Mouse (Mus musculus) heart, postnatal 36 days (tissue): ENCODE data around the gene Ccdc40. TPM values are rescaled to one million over a fixed set of nuclear protein-coding genes. Genes with fewer than 3 reads are reported as not detected.

Experiments used
- DNase-seq, 2 experiments: peaks; one replicate each; pipeline ENCODE4 v3.0.0; 2021 to 2022
- intact Hi-C: fragments of 180-260 bp; cut with DNase I; formaldehyde crosslinking; loops from one replicate; pipeline ENCODE4 v1.15.1; 2025
- total RNA-seq, 2 experiments: library from RNA; stranded (reverse); gene quantifications; 2 replicates each; pipeline ENCODE4 v1.2.3; 2021

Ccdc40 gene
- under 1 TPM in 1 of 2 experiments, not detected in 1; 0.38 TPM for total RNA-seq

DNA sequence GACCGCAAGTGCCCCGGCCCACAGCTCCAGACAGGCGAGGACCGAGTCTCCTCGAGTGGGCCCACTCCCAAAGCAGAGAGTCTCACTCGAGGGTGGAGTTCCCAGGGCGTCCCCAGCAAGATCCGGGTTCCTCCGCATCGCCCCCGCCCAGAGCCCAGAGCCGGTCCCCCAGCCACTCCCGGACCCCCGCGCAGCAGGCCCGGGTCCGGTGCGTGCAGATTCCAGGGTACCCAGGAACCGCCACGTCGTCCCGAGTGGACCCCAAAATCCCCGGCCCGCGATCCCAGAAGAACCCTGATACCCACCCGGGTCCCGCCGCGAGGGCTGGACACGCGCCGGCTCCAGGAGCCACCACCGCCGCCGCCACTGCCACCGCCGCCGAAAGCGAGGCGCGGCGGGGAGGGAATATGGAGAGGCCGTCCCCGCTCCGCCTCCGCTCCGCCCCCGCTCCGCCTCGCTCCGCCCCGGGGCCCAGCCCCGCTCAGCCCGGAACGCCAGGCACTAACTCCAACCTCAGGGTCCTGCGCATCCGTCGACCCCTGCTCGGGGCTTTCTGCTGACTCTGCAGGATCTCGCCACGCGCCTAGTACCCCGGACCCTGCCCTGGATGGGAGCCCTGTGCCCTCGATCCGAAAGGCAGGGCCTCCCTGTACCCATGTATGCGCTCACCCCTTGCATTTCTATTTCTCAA, at the start of gene Ccdc40, which contains the start of gene Tbc1d16:
Ccdc40 (plus strand) TSS at position 482 of the 691 bp plus-strand sequence.
Tbc1d16 (minus strand) TSS at position 409 of the 691 bp plus-strand sequence.
- peak; percentile 81 to 84 for DNase-seq
- intact Hi-C loops, result loop anchor here (2.0 kb wide), 1 partner anchor 21 kb away; no protein-coding TSS in a partner anchor

DNA sequence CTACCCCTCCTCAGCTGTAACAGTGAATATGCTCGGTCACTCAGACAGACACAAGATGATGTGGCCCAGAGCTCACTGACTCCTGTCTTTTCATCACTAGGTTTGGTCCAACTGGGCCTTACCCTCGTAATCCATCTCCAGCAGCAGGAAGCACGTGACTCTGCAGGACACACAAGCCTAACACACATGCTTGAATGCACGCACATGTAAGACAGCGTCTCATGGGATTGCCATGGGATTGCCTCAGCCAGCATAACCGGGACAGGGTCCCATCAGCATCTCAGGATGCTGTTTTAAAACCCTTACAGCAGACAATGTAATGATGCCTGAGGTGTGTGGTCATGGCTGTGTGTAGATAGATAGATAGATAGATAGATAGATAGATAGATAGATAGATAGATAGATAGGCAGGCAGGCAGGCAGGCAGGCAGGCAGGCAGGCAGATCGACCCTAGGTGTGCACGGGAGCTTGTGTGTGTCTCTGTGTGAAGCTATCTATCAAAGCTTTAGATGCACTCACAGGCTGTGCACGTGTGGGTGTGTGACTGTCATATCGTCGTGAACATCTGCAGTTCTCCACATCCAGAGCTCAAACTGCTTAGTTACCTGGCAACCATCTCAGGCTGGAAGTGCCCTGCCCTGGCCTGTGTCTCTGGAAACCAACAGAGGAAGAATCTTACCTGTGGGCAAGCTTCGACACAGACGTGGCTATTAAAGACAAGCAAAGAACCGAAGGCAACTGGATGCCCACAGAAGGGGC, 47.4 kb upstream of the Ccdc40 start:
- intact Hi-C loops, result no loop called here
- no peak for DNase-seq

DNA sequence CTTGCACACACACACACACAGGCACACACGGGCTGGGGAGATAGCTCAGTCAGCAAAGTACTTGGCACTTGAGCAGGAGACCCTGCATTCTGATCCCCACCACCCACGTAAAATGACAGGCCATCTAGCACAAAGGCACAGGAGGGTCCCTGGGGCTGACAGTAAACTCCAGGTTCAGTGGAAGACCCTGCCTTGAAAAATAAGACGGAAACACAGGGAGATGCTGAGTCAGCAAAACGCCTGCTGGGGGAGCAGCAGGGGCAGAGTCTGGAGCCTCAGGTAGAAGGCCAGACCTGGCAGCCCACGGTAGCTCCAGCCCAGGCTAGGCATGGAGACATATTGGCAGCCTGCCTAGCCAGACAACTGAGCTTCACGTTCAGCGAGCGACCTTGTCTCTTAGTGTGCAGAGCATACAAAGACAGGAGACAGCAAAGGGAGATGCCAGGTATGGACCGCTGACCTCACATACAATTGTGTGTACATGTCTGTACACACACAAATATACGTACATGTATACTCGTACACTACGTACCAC, 46.4 kb upstream of the Ccdc40 start:
- intact Hi-C loops, result no loop called here
- no peak for DNase-seq

DNA sequence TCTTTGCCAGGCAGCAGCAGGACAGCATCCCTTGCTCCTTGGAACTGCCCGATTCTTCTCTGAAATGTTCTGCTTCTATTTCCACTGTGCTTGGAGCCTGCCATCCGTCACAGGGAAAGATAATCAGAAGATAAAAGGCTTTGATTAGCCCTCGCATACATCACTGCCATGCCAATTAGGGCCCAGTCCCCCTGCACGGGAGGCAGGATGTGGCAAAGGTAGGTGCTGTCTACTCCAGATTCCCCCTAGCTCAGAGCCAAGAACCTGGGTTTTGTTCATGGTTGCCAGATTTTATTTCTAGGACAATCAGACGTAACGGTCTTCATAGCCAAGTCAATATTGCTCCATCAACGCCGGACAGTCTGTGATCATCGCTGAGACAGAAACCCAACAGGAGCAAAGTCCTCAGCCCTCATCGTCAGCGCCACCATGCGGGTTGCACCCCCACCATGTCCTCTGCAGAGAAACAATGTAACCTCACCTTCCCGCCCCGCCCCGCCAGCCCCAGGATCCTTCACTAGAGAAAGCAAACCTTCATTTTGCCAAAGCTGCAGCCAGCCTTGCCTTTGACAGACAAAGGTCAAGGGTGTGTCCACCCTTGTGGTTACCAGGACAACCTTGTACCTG, 44.6 kb upstream of the Ccdc40 start:
- DNase-seq, result no peak
- intact Hi-C loops, result no loop called here

DNA sequence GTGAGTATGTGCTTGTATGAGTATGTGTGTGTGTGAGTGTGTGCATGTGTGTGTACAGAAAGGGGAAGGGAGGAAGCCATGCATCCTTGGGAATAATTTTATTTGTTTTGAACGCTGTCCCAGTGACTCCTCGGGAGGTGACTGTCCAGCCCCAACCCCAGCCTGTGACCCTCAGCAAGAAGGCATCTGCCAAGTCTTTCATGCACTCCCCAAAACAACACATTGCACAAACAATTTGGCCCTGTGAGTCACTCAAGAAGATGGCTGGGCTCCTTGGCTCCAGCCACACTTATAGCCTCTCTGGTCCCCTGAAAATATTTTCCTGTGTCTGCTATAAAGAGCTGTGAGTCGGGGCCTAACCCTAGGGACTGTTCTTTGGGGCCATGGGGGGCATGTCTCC, 42.0 kb upstream of the Ccdc40 start:
- intact Hi-C loops, result loop anchor here (5.0 kb wide), 1 partner anchor 94 kb away; no protein-coding TSS in a partner anchor
- no peak for DNase-seq

DNA sequence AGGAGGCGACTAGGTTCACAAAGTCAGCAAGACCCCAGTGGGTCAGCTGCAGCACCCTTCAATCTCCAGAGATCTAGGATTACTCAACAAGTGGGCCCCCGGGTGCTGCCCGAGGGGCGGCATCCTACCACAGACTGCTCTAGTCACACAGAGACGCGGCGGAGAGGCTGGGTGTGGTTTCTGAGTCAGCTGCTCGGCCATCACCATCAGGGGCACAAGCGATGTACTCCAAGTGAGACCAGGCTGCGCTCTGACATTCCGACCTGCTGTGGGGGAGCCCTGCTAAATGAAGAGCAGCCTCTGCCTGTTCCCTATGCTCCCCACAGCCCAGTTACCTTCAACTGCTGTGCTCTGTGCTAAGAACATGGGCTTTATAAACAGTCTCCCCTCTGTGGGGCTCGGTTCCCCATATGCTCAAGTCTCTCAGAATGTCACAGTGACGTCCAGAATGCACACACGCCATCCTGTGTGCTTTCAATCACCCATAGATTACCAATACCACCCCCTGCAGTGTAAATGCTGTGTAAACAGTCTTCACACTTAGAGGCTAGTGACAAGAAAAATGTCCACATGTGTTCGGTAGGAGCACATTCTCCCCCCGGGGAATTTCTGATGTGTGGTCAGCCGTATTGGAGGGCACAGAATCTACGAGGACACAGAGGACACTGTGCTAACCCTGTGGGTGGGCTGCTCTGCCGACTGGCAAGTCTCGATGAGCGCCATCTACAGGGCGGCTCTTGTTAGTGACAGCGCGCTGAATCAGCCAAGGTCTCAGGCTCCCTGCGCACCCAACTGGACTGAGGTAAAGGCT, 41.2 kb upstream of the Ccdc40 start:
- peak; percentile 59 to 65 for DNase-seq
- intact Hi-C loops, result loop anchor here (5.0 kb wide), 1 partner anchor 95 kb away; no protein-coding TSS in a partner anchor

DNA sequence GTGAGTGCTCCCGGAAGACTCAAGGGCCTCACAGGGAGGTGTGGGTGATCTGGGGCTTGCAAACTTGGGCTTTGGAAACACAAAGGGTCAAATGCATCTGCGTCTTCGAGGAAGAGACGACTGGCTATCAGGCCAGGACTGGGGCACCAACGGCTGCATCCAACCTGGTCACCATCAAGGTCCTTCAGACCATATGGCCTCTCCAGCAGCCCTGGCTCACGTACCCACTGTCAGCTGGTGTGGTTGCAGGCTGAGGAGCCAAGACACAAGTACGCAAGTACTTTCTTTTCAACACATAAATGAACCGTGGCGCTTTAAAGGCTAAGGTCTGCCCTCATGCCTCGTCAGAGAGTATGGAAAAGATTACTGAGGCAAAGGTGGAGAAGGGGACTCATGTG, 40.6 kb upstream of the Ccdc40 start:
- no peak for DNase-seq
- intact Hi-C loops, result loop anchor here (5.0 kb wide), 1 partner anchor 95 kb away; no protein-coding TSS in a partner anchor

DNA sequence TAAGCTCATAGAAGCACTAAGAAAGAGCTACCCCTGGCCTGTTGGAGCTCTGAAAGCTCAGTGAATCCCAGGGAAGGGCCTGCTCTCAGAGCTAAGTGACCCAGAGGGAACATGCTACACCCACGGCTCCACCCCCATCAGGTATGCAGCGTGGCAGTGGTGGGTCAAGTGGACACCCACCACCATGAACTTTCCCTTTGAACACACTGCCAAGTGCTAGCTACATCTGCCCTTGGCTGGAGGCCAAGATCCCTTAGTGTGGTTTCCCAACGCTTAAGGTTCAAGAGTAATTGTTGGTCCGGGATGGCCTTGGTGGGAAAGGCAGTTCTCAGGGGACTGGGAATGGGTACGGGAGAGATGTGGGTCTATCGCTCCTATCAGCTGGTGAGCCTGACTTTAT, 40.0 kb upstream of the Ccdc40 start:
- DNase-seq, result no peak
- intact Hi-C loops, result loop anchor here (5.0 kb wide), 1 partner anchor 96 kb away; no protein-coding TSS in a partner anchor

DNA sequence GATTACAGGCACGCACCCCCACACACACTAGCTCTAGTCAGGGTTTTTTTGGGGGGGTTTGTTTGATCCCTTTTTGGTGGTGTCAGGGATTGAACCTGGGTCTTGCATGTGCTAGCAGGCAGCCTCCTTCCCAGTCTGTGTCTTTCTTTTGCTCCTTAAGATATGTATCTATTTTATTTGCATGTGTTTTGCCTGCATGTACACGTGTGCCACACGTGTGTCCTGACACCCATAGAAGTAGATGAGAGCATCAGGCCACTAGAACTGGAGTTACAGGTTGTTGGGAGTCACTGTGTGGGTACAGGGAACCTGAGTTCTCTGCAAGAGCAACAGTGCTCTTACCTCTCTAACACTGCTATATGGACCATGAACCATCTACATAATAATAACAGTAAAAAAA, 39.1 kb upstream of the Ccdc40 start:
- DNase-seq, result no peak
- intact Hi-C loops, result loop anchor here (5.0 kb wide), 1 partner anchor 97 kb away; no protein-coding TSS in a partner anchor

DNA sequence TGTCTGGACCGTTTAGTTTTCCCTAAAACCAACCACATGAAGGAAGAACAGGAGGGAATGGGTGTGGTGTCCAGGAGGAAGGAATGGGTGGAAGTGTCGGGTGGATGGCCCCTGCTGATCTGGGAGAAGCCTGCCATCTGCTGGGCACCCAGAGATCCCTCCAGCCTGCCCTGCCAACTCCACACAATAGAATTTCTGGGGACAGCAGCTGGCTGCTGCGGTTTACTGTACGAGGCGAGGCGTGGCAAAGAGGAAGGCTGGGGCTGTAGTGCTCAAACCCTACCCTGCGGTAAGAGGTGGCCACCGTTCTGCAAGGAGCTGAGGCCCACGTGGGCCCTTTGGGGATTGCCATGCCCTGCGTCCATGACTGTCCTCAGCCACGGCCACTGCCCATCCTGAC, 37.9 kb upstream of the Ccdc40 start:
- peak; percentile 68 to 75 for DNase-seq
- intact Hi-C loops, result loop anchor here (1.0 kb wide), 3 partner anchors 138 to 192 kb away; no protein-coding TSS in a partner anchor

DNA sequence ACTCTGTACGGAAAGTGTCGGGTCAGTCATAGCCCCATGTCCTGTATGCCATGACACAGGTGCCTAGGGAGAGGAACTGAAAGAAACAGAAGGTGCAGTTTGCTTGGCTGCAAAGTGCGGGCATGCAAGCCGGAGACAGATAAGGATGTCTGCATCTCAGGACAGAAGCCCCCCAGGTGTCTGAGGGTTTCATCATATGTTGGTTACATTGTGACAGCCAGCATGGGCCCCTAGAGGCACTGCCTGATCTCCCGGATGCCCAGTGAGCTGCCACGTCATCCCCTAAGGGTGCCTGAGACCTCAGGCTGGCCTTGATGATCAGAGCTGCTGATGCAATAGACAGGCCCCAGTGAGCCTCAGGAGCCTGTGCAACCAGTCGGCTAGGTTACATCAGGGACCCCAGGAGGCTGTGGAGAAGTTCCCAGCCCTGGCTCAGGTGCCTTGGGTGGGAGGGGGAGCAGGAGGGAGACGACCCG, 36.7 kb upstream of the Ccdc40 start:
- intact Hi-C loops, result no loop called here
- DNase-seq, result no peak

DNA sequence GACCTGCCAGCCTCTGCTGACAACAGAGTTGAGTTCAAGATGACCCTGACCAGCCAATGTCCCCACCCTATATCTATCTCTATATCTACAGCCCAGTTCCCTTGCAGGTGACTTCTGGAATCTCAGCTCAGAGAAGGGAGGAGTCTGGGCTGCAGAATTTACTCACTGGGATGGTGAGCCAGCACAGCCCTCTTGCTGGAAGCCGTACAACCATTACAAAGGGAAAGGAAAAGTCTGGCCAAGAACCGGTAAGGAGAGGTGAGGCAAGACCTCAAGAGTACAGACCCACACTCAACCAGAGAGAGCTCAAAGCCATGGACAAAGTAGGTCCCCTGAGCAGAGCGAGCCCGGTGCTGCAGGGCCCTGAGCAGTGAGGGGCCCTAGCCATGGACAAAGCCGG, 36.2 kb upstream of the Ccdc40 start:
- intact Hi-C loops, result no loop called here
- no peak for DNase-seq

DNA sequence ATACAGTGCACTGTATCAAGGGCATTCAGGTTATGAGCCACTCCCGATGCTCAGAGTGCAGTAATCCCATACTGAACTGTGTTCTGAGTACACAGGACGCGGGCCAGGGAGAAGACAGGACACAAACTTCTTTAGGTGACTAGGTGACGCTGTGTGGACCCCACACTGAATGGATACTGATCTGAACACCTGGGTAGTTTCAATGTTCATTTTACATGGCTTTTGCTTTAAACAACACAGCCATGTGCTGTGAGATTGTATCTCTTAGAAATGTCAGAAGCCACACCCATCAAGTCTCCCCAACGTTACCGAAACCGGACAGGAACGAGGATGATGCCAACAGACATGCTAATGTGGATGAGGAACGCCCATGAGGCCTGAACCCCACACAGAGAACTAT, 35.8 kb upstream of the Ccdc40 start:
- no peak for DNase-seq
- intact Hi-C loops, result no loop called here

DNA sequence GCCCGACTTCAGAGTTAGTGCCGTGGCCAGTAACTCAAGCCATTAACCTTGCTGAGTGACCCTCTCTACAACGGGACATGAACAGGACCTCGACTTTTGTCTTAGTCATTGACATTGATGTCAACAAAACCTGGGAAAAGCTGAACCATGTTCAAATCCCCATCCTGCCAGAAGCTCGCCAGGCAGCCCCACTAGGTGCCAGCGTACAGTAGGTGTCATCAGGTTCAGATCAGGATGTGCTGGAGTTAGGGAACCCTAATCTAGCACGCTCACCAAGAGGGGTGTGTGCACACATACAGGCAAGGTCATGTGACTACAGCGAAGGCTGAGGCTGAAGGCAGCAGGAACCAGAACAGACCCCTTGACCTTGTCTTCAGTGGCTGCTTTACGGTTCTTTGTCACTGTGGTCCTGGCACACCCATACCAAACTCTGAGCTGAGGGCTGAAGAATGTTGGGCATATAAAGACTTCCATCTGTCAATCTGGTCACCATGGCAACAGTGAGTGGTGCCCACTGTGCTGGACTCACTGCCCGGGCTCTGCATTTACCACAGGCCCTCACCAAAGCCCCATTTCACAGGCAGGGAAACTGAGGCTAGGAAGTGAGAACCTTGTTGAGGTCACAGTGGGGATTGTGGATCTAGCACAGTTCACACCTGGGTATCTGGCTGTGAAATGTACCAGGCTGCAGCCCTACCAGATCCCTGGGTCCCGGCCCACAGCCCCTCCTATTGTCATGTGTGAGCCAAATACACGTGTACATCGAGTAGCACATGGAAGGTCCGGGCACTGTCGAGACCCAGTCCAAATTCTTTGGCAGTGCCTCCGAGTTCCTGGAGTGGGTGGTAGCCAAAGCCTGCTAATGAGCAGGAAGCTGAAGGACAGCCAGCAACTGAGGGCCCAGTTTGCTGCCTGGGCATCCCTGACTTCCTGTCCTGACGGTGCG, 30.5 kb upstream of the Ccdc40 start:
- DNase-seq, result no peak
- intact Hi-C loops, result no loop called here

DNA sequence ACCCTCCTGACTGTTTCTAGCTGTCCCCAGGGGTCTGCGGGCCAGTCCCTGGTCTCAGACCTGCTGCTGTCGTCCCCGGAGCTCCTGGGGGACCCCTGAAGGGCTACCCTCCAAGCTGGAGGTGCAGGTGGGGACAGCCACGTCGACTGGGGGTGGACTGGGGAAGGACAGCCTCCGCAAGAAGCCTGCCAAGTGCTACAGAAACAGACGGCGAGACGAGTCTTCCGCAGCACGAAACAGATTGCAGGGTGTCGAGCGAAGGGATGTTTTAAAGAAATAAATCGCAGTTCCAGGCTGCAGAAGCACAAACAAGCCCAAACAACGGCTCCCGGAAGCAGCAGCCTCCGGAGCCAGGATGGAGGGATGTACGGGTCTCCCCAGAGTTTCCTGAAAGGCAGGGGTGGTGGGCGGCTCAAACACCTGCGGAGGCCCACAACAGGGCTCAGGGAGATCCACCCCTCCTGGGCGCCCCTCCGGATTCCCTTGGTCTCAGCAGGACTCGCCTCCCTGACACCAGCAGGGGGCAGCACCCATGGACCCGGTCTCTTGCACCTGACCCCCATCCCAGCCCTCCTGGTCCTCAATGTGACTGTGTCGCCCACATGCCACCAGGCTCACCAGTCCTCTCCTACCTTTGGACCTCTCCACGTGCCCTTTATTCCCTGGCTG, 29.7 kb upstream of the Ccdc40 start:
- intact Hi-C loops, result no loop called here
- DNase-seq, result peak in 1 of 2 experiments; percentile 34

DNA sequence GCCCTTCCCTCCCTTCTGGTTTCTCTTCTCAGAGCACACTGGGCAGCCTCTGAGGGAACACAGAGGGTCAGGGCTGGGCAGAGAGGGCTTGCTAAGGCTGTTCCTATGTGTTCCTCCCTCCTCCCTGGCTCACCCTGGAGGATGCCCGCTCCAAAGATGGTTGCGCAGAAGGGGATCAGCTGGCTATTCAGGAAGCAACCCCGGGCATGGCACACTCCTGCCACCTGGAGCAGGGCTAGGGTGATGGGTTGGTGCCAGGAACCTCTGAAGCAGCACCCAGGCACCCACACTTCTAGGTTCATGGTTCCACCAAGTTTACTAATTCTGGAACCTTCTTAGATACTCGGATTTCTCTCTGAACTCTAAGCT, 29.2 kb upstream of the Ccdc40 start:
- intact Hi-C loops, result no loop called here
- DNase-seq, result no peak

DNA sequence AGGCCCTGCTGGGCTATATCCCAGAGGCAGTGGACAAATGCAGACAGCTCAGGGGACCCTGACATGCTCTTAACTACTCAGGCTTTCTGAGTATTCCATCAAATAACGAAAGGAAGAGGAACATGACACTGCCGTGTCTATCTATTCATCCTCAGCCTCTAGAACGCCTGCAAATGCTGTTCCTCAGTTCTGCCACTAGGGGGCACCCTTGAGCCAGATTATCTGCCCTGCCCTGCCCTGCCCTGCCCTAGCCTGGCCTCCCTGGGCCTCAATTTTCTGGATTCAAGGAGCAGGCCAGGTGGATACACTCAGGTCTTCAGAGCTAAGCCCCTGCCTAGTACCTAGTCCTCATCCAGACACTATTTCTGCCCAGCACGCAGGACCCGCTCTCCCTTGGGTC, 24.9 kb upstream of the Ccdc40 start:
- peak in 1 of 2 experiments; percentile 43 for DNase-seq
- intact Hi-C loops, result loop anchor here (1.0 kb wide), 1 partner anchor 46 kb away; no protein-coding TSS in a partner anchor

DNA sequence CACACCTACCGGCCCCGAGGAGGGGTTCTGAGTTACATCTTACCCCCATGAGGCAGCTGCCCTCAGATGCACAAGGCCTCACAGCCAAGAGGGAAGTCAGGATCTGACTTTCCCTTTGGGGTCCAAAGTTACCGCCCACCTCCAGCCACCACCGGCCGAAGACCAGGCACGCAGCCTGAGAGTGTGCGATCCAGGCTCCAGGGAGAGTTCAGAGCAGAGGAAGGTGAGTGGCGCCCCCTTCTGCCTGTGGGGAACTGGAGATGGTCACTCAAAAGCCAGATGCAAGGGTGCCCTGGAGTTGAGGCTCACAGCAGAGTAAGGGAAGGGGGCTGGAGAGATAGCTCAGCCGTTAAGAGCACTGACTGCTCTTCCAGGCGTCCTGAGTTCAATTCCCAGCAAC, 22.6 kb upstream of the Ccdc40 start:
- DNase-seq, result no peak
- intact Hi-C loops, result loop anchor here (2.0 kb wide), 1 partner anchor 23 kb away; the partner anchor contains the start of genes Ccdc40 and Tbc1d16
